Mouse (Mus musculus) kidney, postnatal 10 days (tissue): ENCODE measurements around the gene Cdc42ep3.

ENCODE experiments used
- DNase-seq: peaks from one replicate; pipeline ENCODE4 v3.0.0; 2021; ENCODE audit warnings: mixed read lengths

The Cdc42ep3 gene

GRCm38 (mm10) chr17:79354444-79355270, at the start of gene Cdc42ep3:
Cdc42ep3 (minus strand) TSS chr17:79355091.
- peak; percentile 90 for DNase-seq

- DNase-seq, result no peak
Measured at GRCm38 (mm10) chr17:79400356-79400755, 45.5 kb upstream of the Cdc42ep3 start.

DNA sequence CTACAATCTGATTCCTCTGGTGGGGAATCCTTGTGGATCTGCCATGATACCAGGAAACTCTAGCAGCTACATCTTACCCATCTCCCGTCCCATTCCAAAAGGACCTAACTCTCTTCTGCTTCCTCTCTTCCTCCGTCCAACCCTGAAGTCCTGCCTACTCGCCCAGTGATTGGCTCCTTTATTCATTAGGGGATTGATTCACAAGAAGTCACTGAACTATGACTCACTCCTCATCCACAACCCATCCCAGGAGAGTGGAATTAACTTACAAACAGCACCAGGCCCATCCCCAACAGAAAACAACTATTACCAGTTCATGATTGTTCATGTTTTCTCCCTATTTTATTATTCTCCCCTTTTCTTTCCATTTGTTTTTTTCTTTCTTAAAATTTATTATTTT, 43.5 kb upstream of the Cdc42ep3 start:
- DNase-seq, result no peak

DNA sequence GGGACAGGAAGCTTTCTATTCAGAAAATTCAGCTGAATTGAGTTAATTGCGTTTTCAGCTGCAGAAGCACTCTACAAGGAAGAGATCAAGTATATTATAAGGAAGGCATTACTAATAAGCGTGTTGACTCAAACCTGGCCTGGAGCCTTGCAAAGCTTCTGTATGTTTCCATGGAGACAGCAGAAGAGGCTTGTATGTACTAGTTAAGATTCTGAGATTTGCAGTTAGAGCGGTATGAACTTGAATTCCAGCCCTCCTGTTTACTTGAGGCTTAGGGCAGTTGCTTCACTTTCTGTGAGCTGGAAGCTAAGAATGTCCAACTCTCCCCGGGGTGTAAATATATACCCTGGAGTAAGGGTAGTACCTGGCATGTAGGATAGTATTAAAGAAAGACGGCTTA, 39.9 kb upstream of the Cdc42ep3 start:
- no peak for DNase-seq

DNA sequence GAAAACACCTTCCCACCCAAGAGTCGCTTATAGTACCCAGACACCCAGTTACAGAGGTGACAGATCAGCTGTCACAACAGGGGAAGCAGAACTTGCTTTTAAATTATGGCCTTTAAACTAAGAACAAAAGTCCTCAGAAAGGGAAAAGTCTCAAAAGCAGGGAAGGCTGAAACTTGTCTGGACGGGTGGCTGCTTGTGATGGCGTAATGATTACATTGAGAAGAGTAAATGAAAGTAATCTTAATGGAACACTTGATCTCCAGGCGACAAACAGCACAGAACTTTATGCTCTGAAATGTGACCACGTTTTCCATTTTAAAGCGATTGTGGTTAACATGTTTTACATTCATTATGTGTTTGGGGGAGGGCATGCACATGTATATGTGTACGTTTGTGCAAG, 39.0 kb upstream of the Cdc42ep3 start:
- no peak for DNase-seq

DNA sequence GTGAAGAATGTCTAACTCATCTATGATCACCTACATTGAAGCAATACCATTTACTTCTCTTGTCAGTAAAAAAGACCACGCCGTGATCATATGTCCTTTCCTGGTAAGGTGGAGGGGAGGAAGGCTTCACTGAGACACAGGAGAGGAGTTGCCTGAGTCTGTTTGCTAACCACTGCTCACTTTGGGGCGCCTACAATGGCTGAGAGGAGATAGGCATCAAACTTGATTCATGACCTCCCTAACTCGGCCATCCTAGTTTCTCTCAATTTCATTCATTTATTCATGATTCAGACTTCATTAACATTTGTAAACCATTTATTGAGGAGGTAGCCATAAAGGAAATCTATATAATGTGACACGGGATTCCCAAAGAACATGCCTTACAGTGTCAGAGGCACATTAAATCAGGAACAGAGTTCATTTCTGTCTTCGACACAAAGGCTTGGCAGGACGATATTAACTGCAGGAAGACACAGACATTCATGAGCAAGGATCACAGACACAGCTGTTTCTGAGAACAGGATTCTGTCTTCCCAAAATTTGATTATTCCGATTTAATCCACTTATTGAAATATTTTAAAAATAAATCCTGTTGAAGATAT, 32.7 kb upstream of the Cdc42ep3 start:
- no peak for DNase-seq

GRCm38 (mm10) chr17:79381485-79381884, 26.6 kb upstream of the Cdc42ep3 start:
- no peak for DNase-seq

- no peak for DNase-seq
Measured at GRCm38 (mm10) chr17:79379191-79379590, 24.3 kb upstream of the Cdc42ep3 start.

DNA sequence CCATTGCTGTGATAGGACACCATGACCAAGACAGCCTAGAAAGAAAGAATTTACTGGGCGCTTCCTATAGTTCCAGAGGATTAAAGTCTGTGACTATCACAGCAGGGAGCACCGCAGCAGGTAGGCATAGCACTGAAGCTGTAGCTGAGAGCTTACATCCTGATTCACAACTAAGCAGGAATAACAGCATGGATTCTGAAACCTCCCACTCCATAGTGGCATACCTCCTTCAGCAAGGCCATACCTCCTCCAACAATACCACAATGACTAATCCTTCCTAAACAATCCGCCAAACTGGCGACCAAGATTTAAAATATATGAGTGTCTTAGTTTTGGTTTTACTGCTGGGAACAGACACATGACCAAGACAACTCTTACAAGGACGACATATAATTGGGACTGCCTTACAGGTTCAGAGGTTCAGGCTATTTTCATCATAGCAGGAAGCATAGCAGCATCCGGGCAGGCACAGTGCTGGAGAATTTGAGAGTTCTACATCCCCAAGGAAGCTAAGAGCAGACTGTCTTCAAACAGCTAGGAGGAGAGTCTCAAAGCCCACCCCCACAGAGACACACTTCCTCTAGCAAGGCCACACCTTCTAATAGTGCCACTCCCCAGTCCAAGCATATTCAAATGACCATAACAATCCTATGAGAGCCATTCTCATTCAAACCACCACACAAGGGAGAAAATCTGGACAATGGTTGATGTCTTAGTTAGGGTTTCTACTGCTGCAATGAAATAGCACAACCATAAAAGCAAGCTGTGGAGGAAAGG, 21.7 kb upstream of the Cdc42ep3 start:
- no peak for DNase-seq

DNA sequence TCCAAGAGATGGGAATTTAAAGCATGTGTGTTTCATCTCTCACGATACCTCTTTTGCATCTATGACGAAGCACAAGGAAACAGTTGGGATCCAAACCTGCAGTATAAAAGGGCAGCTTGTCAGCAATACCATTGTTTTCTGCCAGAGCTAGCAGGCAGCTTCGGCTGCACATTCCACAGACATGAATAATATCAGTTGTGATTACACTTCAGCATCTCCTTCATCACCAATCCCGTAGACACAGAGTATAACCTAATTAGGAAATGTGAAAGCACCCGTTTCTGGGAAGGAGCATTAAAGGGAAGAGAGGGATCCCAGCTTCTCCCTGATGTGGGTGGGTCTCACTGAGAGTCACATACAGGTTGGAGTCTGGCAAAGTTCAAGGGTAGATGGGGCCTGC, 18.1 kb upstream of the Cdc42ep3 start:
- DNase-seq, result no peak

GRCm38 (mm10) chr17:79364749-79365450, 10.0 kb upstream of the Cdc42ep3 start:
- DNase-seq, result no peak

DNA sequence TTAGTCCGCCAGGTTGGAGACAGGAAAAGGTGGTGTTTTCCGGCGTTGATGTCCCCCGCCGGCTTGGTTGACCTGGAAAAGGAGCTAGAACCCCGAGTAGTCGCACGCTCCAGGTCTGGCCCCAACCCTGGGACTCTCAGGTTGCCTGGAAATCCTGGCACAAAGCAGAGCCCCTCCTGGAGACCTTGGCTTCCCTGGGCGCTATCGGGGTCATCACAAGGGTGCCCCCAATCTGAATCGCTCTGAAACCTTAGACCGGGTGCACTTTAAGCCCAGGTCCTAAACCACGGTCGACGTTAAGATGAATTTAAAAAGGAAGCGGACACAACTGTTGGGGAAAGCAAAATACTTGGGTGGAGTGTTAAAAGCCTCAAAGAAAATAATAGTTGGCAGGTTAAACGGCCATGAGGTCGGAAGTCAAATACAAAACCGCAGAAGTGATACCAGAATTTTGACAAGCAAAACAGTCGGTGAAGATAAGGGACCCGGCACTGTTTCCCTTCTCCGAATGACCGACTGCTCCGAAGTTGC, 1.2 kb upstream of the Cdc42ep3 start:
- DNase-seq, result peak; percentile 53

DNA sequence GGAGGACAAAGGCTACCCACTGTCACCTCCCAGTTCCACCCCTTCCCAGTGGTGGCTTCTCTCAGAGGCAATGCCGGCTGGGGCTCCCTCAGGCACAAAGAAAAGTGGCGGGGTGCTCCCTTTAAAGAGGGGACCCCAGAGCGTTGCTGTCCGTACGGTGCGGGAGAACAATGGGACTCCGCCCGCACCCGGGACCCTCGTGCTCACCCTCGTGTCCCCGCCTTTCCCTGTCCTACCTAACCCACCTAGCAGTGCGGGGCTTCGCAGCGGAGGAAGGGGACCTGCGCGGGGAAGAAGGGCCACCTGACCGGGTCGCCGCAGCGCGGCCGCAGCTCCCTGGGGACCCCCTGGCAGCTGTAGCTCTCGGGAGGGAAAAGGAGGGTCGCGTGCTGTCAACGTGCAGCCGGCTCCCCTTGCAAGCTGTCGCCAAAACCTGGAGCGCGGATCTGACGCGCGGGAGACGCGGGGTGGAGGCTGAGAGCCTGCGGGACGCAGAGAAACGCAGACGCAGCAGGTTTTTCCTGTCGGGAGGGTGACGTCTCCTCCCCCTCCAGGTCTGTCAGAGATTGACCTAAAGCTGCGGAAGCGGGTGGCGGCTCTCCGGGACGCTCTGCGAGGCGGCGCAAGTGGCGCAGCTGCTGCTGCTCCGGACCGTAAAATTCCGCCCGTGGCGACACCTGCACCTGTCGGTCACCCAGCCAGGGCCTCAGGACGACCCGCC, 540 bp upstream of the Cdc42ep3 start:
- DNase-seq, result peak; percentile 76

GRCm38 (mm10) chr17:79354174-79354443, 782 bp downstream of the Cdc42ep3 start:
- DNase-seq, result no peak

GRCm38 (mm10) chr17:79353446-79354173, 1.3 kb downstream of the Cdc42ep3 start:
- peak; percentile 32 for DNase-seq

GRCm38 (mm10) chr17:79350751-79351191, 4.1 kb downstream of the Cdc42ep3 start:
- DNase-seq, result peak; percentile 23

DNA sequence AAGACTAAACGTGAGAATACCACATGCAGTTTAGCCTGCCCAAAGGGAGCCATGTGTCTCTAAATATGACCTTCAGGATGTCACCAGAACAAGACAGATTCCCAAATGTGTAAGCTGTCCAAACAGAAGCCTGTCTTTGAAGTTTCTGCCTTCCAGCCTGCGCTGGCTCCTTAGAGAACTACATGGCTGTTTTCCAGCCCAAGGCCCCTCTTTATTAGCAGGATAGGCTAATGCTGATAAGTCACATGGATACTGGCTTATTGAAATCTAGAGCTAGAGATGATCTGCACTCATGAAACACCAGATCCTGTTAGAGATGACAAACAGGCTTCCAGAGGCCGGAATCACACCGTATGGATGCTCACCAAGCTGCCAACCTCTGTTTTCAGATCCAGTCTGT, 5.5 kb downstream of the Cdc42ep3 start:
- DNase-seq, result no peak

DNA sequence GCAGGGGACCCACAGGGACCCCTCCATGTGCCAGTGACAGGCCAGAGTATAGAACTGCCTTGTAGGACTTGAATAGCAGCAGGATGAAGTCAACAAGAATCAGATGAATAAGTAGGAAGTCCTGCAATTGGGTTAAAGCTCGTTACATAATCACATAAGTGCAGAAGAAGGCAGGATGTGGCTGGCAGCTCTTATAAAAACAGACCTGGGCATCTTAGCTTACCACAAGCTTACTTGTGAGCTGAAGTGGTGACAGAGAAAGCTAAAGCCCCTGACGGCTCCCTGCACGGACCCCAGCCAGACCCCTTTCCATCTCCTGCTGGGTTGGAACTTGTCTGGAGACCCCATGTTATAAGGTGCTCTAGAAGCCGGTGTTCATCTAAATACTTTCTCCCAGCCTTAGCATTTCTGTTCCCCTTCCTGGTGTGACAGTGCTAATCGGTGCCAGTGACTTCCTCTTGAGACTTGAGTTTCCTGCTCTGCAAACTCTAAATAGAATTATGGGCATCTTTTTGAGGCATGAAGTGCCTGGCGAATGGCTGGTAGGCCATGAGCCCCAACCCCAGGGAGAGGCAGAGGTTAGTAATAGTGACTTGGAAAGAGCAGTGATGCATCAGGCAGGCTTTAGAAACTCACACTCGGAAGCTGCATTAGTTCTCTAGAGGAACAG, 6.8 kb downstream of the Cdc42ep3 start:
- DNase-seq, result no peak

- DNase-seq, result no peak
Measured at GRCm38 (mm10) chr17:79347291-79347690, 7.6 kb downstream of the Cdc42ep3 start.

DNA sequence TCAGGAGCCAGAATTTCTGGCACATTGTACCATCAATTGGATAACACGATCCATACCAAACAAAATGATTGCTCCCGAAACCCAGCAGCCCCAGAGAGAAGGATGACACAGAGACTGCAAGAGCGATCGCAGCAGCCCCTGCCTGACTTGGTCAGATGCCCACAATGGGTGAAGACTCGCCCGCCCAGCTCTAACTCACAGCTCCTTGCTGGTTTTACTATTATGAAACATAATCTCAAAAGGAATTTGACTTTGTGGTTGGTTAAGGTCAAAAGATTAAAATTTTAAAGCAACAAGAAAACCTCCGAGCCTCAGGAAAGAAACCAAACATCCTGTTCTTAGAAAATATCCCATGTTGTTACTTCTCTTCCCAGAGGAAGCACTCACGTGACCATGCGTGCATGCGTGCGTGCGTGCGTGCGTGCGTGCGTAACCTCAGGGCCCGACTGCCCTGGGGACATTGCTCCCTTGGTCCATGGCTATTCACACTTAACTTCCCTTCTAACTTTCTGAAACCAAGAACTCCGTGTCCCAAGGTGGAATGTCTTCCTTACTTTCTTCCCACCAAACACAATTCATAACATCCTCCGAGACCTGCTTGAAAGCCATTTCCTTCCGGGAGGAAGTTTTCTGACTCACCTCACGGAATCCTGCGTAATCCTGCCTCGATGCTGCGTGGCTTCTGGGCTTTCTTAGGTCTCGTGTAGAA, 9.7 kb downstream of the Cdc42ep3 start:
- DNase-seq, result no peak
